Mouse (Mus musculus): ENCODE measurements at regions not wholly inside any gene's neighbourhood (a gene's known extent, or its start where the extent isn't known, plus 50 kb on each side); places are given as distances from the start of the nearest gene placed in this dataset.

- TF ChIP-seq POLR2A (IDR thresholded peaks at IDR 0.05; ENCODE audit: insufficient read length, low read depth) = no peak
- no peak for TF ChIP-seq USF1 (IDR thresholded peaks at IDR 0.05; ENCODE audit: low read depth)
- TF ChIP-seq SRF (IDR thresholded peaks at IDR 0.05; ENCODE audit: control insufficient read depth, insufficient read length, low read depth) = no peak
- TF ChIP-seq E2F4 (IDR thresholded peaks at IDR 0.05; ENCODE audit: insufficient read depth) = no peak
- no peak for TF ChIP-seq TCF12 (IDR thresholded peaks at IDR 0.05; ENCODE audit: insufficient read depth, poor library complexity, severe bottlenecking)
- no peak for TF ChIP-seq POLR2AphosphoS2 (IDR thresholded peaks at IDR 0.05; ENCODE audit: insufficient read length, low read depth)
Observed at GRCm38 (mm10) chr12:112376236-112376635, 113.0 kb upstream of the A530016L24Rik start.

Data from myocyte (in vitro differentiated cells).